11 mouse cellular contexts compared by ENCODE assay signal in the genomic region with DNA sequence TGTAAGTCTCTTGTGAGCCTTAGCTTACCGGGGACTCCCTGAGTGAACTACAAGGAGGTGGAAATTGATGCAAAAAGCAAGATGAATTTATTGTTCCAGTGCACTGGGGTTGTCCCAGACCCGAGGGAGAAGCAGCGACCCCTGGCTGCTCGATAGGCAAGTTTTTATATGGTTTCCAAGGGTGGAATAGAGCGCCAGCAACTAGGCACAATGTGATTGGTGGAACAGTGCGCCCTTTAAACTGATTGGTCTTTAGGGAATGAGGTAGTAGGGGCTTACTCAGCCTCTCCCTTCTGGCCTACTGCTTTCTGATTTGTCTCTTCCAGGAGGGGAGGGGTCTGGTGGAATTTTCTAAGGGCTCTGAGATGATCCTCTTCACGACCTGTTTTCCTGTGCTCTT.
"Had no signal": no experiment of that assay in that cellular context is flagged by ENCODE, and none has a peak within 500 bp of the region (broad histone marks: within the 10 kb centered on the region; RNA-seq: fewer than 3 reads in every experiment).

No protein-coding gene starts in this region.

- H3K4me2 ChIP-seq: liver, embryonic 13.5 days; neural tube, embryonic 13.5 days had no signal

- DNase-seq: kidney, postnatal 25 days; liver, embryonic 13.5 days; lung, adult 2 months; lung, postnatal 36 days; midbrain, embryonic 14.5 days; right cerebral cortex, postnatal 14 days; thymus, postnatal 36 days had no signal

- H3K36me3 ChIP-seq: limb, embryonic 10.5 days; liver, embryonic 13.5 days; neural tube, embryonic 13.5 days had no signal

- H3K9ac ChIP-seq: liver, embryonic 13.5 days; neural tube, embryonic 13.5 days had no signal

- H3K9me3 ChIP-seq: limb, embryonic 10.5 days; liver, embryonic 13.5 days; neural tube, embryonic 13.5 days had no signal

- H3K4me3 ChIP-seq: left cerebral cortex, adult 2 months; limb, embryonic 10.5 days; liver, embryonic 13.5 days; neural tube, embryonic 13.5 days had no signal

- H3K27ac ChIP-seq: left cerebral cortex, adult 2 months; limb, embryonic 10.5 days; liver, embryonic 13.5 days; neural tube, embryonic 13.5 days had no signal

- ATAC-seq: lung, postnatal 0 days had no signal
